Mouse (Mus musculus): ENCODE measurements around the gene Tex9.

The Tex9 gene

DNA sequence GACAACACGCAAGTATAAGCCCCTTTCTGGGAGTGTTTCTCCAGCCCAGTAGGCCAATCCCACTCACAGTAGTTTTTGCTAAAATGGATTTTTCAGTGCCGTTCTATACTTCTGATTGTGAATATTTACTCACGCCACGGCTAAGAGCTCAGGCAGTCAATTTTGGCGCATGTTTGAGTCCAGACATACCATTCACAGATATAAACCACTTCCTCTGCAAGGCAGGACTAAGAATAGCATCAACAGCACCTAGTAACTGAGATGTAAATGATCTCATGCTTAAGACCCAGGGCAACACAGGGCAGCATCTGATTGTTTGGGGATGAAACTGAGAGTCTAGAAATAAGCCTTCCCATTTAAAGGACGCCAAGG lies at the start of gene Tex9:
Gene Tex9, minus strand, starts transcription at position 19 of the 372 bp plus-strand sequence.
- no peak for DNase-seq

DNA sequence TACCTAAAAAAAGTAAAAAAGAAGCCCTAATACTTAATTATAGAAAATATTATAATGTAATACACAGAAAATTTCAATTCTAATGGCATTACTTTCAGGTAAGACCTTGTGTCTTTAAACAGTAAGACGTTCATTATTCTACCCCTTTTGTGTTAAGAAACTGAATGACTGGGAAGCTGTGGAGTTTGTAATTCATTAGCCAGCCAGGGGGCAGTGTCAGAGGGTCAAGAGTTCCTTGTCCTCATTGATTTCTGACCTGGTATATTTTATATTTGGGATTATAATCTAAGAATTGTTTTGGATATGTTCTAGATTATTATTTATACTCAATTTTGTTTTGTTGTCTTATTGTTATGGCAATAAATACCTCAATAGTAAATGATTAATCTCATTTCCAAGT lies 45.1 kb upstream of the Tex9 start:
- DNase-seq = no peak

DNA sequence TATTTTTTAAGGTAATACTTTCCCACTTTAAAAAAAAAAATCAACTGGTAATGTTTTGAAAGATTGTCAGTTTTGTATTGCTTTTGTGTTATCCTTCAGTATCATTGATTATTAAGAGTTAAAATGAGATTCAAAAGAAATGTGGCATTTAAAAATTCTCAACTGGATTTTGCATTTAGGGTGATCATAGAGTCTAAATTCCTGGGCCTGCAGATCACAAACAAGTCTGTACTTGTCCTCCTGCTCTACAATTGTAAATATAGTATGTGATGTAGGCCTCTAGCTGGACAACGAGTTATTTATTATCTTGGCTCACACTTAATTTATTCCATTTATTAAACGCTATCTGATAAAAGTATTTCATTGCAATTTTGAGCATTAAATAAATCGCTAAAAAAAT lies 43.4 kb upstream of the Tex9 start:
- DNase-seq = no peak

DNA sequence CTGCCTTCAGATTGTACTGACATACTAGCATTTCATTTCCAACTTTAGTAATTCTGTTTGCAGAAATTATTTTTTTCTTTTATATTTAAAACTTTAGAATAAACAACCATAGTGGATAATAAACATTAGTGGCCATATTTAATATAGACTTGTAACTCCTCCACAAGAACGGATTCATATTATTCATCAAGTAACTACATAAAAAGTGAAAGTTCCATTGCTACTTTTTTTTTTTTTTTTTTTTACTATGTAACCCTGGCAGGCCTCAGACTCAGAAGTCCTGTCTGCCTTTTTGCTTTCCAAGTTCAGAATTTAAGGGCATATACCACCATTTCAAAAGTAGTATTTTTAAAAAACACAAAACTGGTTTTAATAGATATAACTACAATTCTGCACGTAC lies 43.0 kb upstream of the Tex9 start:
- no peak for DNase-seq

DNA sequence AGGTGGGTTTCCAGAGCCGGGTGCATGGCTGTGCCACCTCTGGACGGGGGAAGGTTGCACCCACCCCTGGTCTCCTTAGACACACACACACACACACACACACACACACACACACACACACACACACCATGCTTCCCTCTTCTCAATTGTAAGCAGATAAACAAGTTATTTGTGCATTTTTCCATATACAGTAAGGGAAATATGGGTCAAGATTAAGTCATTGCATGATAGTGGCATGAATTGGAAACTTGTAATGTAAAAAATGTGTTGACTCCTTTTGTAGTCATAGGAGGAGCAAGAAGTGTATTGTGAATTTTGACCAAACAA lies 41.0 kb upstream of the Tex9 start:
- no peak for DNase-seq

DNA sequence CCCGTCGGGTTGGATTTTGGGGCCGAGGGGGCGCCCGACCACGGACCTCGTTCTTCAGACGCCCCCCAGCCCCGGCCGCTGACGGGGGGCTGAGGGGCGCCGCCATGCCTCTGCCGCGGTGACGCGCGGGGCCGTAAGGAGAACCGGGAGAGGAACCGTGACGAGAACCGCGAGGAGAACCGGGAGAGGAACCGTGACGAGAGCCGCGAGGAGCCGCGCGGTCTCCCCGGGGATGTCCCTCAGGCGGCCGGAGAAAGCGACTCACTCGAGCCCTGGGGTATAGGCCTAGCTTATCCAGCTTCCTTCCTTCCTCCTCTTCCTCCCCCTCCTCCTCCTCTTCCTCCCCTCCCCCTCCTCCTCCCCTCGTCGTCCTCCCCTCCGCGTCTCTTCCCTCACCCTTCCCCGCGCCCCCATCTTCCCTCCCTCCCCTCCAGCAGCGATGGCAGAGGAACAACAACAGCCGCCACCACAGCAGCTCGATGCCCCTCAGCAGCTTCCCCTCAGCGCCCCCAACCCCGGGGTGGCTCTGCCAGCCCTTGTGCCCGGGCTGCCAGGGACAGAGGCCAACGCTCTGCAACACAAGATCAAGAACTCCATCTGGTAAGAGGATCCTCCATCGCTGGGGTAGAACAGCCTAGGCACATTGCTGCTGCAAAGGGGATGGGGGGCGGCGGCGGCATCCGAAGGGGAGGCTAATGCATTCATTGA lies 40.5 kb upstream of the Tex9 start:
- DNase-seq = peak; percentile 59

DNA sequence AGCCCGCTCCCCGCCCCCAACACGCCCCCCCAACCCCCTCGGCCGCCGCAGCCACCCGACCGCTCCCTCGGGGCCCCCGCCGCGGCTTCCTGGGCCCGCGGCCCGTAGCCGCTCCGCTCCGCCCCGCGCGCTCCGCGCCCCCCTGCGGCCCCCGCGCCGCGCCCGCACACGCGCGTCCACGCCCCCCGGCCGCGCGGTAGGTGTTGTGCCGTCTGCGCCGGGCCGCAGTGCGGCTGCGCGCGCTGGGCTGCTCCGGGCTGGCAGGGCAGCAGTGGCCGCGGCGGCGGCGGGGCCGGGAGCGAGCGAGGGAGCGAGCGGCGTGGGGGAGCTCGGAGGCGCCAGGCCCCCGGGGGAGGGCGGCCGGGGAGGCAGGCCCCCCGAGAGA lies 40.0 kb upstream of the Tex9 start, which contains the start of gene Rfx7:
Gene Rfx7, plus strand, starts transcription at position 245 of the 385 bp plus-strand sequence.
- peak; percentile 79 for DNase-seq

DNA sequence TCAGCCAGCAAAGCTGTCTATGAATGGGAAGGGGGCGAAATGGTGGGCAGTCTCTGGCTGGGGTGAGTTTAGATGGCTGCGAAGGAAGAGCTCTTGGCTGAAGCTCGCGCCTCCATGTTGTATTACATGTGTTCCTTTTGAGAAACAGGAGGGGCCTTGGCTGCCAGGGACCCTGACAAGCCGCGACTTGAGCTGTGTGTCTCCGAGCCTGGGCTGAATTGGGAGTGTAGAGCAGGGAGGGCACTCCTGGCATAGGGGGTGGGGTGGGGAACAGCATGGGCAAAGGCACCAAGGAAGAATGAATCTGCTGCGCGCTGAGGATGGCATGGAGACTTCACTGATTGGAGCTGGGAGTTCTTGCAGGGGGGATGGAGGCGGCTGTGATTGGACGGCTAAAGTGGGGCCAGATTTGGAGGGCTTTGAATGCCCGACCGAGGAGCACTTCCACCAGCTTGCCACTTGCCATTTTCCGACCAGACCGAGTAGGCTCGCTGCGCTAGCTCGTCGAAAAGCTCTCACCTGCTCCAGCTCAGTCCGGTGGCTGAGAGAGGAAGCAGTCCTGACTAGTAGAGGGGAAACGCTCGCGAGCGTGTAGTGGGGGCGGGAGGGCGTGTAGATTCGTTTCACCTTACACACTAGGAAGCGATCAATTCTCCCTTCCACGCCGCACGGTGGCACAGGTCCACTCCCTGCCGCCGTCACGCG lies 39.4 kb upstream of the Tex9 start:
- peak; percentile 63 for DNase-seq

DNA sequence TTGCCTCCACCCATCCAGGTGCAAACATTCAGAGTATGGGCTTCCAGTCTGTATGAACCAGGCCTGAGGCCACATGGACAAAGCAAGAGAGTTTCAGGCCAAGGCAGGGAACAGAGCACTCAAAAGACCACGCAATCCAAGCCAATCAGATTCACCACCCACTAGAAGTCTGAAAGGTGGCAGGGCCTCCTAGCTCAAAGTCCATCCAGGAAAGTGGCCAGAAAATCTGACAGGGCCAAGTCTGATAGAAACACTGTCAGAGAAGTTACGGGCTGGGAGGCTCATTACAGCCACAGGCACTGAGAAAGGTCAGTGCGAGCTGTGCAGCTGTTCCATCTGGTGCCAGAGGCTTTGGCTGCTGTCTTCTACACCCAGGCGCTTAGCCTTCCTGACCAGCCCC lies 38.8 kb upstream of the Tex9 start:
- DNase-seq = peak; percentile 11

DNA sequence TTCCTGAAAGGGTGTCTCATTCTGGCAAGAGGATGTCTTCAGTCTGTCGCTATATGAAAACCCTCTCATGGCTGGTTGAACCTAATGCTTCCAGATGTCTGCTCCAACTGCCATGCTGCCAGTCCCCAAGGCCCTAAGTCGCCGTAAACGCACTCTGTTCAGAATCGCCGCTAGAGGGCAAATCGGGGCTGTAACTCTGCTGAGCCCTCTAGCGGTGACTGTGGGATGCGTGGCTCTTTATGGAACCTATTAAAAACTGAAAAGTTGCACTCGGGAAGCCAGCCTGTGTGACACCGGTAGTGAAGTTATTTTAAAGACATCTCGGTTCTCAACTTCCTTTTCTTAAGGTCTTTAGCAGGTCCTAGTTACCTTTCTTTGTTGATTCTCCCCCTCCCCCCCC lies 38.2 kb upstream of the Tex9 start:
- DNase-seq = peak; percentile 79

DNA sequence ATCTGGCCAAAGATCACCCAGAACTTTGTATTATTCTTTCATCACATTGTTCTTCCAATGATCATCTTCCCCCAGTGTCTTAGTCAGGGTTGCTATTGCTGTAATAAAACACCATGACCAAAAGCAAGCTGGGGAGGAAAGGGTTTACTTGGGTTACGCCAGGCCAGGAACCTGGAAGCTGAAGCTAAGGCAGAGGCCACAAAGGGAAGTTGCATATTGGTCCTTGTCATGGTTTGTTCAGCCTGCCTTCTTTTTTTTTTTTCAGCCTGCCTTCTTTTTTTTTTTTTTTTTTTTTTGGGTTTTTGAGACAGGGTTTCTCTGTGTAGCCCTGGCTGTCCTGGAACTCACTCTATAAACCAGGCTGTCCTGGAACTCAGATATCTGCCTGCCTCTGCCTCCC lies 34.1 kb upstream of the Tex9 start:
- DNase-seq = no peak

DNA sequence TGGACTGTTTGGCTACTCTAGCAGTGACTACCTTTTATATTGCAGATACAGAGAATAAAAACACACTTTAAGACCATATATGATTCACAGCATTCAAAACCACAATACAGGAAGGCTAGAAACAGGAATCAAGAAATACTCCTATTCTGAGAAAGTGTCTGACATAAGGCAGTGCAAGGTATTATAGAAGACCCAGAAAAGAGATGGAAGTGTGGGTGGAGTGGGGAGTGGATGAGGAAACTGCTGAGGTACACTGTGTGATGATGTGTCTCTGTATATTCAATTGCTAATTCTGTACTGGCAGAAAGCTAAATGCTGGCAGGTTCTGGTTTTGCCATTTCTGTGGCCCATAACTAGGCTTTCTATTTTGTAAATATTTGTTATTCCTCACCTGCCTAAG lies 28.8 kb upstream of the Tex9 start:
- DNase-seq = no peak

DNA sequence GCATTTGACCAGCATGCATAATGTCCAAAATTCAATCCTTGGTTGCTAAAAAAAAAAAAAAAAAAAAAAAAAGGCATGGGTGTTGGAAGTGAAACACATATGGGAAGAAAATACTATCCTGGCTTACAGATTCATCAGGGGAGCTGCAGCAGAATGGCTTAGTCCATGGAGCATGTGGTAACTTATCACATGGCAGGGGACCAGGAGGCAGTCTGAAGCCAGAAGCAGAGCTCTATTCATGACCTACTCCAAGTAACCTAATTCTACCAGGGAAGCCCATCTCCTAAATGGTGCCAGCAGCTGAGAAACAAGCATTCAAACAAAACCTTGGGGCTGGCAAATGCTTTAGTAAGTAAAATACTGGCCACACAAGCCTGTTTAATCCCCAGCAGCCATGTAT lies 27.2 kb upstream of the Tex9 start:
- no peak for DNase-seq

DNA sequence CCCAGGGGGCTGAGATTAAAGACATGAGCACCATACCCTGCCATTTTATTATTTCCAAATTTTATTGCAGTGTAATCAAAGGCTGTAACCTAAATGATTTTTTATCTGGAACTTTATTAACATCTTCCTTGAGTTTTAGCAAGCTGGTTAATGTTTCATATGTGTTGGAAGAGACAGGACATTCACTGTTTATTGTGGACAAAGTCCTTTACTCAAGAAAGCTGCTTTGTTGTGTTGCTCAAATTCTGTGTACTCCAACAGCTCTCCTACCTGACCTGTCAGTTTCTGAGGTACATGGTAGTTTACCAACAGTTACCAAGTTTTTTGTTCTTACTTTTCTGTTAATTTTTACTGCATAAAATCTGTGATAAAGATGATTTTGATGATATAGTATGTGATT lies 23.4 kb upstream of the Tex9 start:
- DNase-seq = no peak

DNA sequence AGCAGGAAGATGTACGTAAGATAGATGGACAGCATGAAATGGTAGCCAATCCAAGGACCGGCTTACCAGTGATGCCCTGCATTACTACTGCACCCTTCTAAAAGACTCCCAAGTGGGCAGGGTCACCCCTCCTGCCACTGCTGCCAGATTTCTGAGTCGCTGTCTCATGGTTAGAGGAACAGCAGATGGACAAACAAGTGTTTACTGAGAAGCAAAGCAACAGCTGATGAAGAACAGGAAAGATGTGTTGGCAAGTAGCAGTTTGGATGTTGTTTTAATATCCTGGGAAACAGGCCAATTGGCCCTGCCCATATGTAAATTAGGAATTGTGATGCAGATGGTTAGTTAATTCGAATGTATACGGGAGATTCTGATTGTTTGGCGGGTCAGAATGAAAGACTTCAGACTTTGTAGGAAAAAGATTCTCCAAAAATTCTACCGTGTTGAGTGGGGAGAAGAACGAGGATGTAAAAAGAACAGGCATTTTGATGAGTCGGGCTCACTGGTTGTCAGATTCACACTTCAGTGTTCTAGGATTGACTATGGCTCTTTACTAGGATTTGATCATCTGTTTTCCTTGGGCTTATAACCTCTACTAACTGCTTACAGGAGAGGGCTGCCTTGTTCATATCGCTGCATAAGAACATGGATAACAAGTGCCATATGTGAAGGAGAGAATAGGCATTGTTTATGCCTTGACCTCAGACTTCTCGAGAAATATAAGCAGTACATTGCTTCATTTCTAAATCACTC lies 20.4 kb upstream of the Tex9 start:
- no peak for DNase-seq

DNA sequence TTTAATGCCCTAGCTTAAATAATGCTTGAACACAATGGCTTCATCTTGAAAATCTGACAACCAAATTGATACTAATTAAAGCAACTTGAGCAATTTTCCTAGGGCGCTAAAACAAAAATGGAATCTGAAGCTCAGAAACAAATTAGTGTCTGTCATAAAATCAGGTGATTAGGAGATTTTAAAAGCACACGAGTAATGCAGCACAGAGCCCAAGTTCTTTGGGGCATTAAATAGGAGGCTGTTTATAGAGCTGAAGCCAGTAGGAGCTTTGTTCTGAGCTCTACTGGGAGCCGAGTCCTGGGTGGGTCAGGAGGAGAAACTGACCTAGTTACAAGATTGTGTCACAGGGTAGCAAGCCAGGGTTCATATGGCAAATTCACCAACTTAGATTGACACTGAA lies 5.2 kb upstream of the Tex9 start:
- no peak for DNase-seq

DNA sequence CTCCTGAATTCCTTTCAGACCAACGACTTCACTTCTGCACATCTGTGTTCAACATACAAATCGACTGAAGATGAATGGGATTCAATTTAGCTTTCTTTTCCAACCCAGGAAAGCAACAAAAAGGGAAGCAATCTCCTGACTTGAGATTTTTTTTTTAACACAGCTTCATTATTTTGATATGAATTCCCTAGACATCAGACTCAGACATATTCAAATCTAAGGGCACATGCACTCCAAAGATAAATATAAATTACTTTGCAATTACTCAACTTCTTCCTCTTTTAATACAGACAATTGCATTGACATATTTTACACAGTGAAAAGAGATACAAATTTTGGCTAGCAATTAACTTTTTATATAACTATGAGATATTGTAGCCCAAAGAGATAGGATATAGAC lies 4.7 kb upstream of the Tex9 start:
- DNase-seq = no peak

DNA sequence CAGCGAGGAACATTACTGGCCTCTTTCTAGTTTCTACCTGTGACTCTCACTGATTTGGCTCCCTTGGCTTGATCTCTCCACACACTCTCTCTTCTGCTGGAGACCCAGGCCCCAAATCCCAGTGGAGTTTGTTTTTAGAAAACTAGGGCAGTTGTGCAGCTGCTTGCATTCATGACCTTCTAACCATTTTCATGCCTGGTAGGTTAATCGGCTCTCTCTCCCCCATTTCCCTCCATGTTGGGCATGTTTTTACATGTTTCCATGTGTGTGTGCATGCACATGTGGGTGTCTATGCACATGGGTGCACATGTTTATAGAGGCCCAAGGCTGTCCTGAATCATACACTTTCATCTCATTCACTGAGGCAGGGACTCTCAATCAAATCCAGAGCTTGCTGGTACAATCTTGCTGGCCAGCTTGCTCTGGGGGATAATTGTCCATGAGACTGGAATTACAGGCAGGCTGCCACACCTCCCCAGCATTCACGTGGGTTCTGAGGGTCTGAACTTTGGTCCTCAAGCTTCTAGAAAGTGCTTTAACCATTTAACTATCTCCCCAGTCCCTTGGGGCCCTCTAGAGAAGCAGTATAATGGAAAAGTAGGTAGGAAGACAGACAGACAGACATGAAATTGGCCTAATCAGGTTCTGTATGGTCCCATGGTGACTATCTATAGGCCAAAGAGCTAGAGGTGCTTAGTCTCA lies 2.1 kb upstream of the Tex9 start:
- DNase-seq = no peak

DNA sequence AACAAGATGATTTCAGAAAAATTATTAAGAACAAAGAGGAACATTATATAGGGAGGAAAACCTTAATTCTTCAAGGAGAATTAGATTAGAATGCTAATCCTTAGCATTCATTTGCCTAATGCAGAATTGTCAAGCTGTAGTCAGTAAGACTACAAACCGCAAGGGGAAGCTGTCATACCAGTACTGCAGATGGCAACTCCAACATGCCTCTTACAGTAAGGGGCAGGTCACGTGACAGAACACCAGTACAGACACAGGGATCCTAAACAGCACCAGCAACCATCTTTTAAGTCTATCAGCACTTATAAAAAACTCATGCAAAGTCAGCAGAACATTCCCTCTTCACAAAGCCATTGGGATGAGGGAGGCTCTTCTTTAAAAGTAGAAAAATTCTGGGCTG lies 1.5 kb upstream of the Tex9 start:
- no peak for DNase-seq

DNA sequence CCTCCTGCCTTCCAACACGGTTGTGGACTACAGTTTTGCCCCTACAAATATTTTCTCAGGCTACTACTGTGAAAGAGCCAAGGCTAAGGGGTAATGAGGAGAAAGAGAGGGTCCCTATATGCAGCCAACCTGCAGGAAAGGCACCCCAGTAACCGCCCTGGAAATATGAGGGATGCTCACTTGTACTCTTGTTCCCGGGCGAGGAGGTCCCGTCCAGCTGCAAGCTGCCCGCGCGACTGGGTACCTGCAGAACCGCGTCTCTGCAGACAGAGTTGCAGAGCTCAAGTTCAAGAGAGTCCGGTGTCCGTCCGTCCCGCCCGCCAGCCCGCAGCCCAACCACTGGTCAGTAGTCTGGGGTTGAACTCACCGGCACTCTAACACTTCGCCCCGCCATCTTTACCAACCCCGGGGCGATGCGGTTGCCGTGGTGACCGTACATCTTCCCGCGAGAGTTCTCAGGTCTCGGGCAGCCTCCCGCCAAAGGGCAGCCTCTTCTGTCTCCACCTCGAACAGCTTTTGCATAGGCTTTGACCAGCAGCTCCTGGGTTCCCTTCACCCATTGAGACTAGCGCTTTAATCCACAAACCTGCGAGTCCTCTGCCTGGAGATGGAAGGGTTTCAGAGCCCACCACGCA lies 336 bp downstream of the Tex9 start:
- peak; percentile 85 for DNase-seq

DNA sequence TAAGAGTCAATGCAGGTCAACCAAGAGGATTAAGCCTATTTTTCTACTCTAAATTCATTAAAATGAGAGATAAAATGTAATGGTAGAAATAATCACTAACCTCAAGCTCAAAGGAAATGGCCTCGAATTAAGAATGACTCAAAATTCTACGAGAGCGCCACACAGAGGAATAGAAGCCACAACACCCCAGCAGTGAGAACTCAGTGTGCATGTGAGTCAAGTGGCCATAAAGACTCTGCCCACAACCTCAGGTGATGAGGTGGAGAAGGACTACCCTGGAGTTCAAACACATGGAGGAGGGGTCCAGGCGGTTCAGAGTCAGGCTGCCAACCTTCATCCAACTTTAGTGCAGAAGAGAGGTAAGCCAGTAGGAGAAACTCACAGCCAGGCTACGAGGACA lies 2.9 kb downstream of the Tex9 start:
- no peak for DNase-seq

DNA sequence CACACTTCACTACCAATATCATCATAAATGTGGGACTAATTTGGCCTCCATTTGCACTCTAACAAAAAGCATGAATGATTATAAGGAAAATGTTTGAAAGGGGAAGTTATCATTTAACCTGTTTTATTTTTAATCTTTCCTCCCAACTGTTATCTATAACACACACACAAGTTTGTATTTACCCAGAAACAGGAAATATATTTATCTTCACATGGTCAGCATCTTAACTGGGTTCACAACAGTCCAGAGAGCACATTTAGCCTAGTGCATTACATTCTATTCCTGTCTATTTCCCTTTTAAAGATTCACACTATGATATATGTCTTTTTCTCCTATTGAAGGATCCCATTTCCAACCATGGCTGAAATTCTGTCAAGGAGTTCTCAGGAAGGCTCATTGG lies 3.5 kb downstream of the Tex9 start:
- no peak for DNase-seq

DNA sequence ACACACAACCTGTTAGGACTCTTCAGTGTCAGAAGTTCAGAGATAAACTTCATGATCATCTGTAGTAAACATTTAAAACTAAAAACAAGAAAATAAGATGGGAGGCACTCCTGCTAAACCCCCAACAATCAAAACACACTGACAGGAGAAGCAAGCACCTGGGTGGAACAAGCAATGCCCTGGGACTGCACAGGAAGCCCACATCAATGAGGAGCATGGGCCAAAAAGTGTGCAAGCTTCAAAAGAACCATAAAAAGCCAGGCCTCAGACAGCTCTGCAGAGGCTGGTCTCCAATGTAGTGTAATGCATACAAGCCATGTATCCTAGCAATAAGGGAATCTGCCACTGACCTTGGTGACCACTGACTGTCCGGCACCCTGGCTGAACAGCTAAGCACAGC lies 12.7 kb downstream of the Tex9 start:
- no peak for DNase-seq

All from cerebellum, adult 11 months (tissue).